17 mouse cellular contexts compared by ENCODE assay signal in the genomic region with DNA sequence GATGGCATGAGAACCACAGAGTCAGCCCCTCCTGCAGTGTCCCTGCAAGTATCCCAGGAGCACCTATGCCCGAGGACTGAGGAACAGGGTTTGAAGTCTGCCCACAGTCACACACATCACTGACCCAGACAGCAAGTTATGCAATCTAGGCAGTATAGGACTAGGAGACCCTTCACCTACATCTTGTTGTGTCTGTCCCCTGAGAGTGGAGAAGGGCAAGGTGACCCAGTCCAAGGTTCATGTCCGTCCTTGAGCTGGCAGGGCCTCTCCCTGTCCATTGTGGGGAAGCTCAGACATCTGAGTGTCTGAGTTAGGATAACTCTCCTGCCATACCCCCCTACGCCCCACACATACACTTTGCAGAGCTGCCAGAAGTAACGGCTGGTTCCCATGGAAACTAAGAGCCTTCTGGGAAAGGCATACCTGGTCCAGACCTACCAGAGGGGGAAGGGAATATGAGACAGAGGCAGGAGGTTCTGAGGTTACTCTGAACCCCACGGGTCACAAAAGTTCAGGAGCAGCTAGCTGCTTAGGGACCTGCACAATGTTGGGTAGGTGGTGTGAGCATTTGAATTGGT. TPM values are rescaled to one million over a fixed set of nuclear protein-coding genes. Genes with fewer than 3 reads are reported as not detected.
A peak's percentile ranks its signal among the peaks of the same experiment; 100 is the strongest.
DNase-seq lines count a peak whose midpoint lies in the region; ATAC-seq and TF ChIP-seq lines count a peak whose summit lies in the region.
"Had no signal": no experiment of that assay in that cellular context is flagged by ENCODE, and none has a peak within 500 bp of the region (broad histone marks: within the 10 kb centered on the region; RNA-seq: fewer than 3 reads in every experiment).

No protein-coding gene starts in this region.

- DNase-seq in hindbrain, embryonic 11.5 days (ENCODE audit: low spot score): no peak
- no peak for DNase-seq in midbrain, embryonic 10.5 days (ENCODE audit: low spot score)
- peak; percentile 42 for DNase-seq in kidney, postnatal 10 days
- DNase-seq in midbrain, postnatal 0 days (ENCODE audit: low spot score): peak; percentile 26
- no peak for DNase-seq in layer of hippocampus, adult 18-20 months (ENCODE audit: low spot score in 2 of 2)
- DNase-seq: cerebellum, adult 11 months; heart, postnatal 36 days; layer of hippocampus, postnatal 36 days had no signal

- H3K36me3 ChIP-seq in hindbrain, embryonic 13.5 days: peaks cover 41% of the 10 kb centered on the region
- H3K36me3 ChIP-seq in hindbrain, embryonic 11.5 days (ENCODE audit: control insufficient read depth, insufficient read depth, low read length): no peaks in the 10 kb centered on the region
- peaks cover 28% of the 10 kb centered on the region for H3K36me3 ChIP-seq in midbrain, embryonic 15.5 days (replicated peaks)
- H3K36me3 ChIP-seq in midbrain, embryonic 10.5 days: peaks cover 28% of the 10 kb centered on the region
- peaks cover 34% of the 10 kb centered on the region for H3K36me3 ChIP-seq in midbrain, postnatal 0 days (ENCODE audit: insufficient read depth, low read length)

- WGBS in hindbrain, embryonic 13.5 days: 64% methylated on average over 5 of the region's 5 CpGs
- 74% methylated on average over 5 of the region's 5 CpGs for WGBS in hindbrain, embryonic 11.5 days
- 58% methylated on average over 5 of the region's 5 CpGs for WGBS in midbrain, embryonic 15.5 days
- WGBS in midbrain, embryonic 10.5 days: 66% methylated on average over 5 of the region's 5 CpGs
- 57% methylated on average over 5 of the region's 5 CpGs for WGBS in midbrain, postnatal 0 days

- H3K27me3 ChIP-seq in hindbrain, embryonic 13.5 days: 0 out of 2 replicates have a peak, but pooled peaks cover 11% of the 10 kb centered on the region
- no peaks in the 10 kb centered on the region for H3K27me3 ChIP-seq in hindbrain, embryonic 11.5 days (ENCODE audit: control insufficient read depth, insufficient read depth, low read length)
- H3K27me3 ChIP-seq in midbrain, embryonic 15.5 days (replicated peaks): no peaks in the 10 kb centered on the region
- no peaks in the 10 kb centered on the region for H3K27me3 ChIP-seq in midbrain, embryonic 10.5 days (ENCODE audit: low read depth, poor library complexity, severe bottlenecking)
- H3K27me3 ChIP-seq in midbrain, postnatal 0 days (ENCODE audit: insufficient read depth, low read length): no peaks in the 10 kb centered on the region
- H3K27me3 ChIP-seq: embryonic facial prominence, embryonic 15.5 days; Patski had no signal

- H3K4me3 ChIP-seq in hindbrain, embryonic 13.5 days: no peak overlapping the region
- no peak overlapping the region for H3K4me3 ChIP-seq in hindbrain, embryonic 11.5 days (ENCODE audit: low read depth, low read length)
- H3K4me3 ChIP-seq in midbrain, embryonic 15.5 days: no peak overlapping the region
- H3K4me3 ChIP-seq in midbrain, embryonic 10.5 days: no peak overlapping the region
- H3K4me3 ChIP-seq in midbrain, postnatal 0 days (ENCODE audit: low read depth, low read length): no peak overlapping the region
- H3K4me3 ChIP-seq: embryonic facial prominence, embryonic 15.5 days; limb, embryonic 12.5 days; myocyte had no signal

- no peak for ATAC-seq in hindbrain, embryonic 13.5 days (ENCODE audit: low FRiP score)
- ATAC-seq in hindbrain, embryonic 11.5 days (ENCODE audit: low FRiP score): no peak
- peak; percentile 44; the same call in 1 of the 2 replicates for ATAC-seq in midbrain, embryonic 15.5 days (replicated peaks)
- ATAC-seq in midbrain, postnatal 0 days (ENCODE audit: low FRiP score): no peak
- ATAC-seq: intestine, embryonic 16.5 days; Patski had no signal

- H3K4me2 ChIP-seq in hindbrain, embryonic 13.5 days: no peak overlapping the region
- no peak overlapping the region for H3K4me2 ChIP-seq in hindbrain, embryonic 11.5 days (replicated peaks; ENCODE audit: low read depth, low read length)
- no peak overlapping the region for H3K4me2 ChIP-seq in midbrain, embryonic 15.5 days
- no peak overlapping the region for H3K4me2 ChIP-seq in midbrain, postnatal 0 days (ENCODE audit: low read depth, low read length, poor library complexity, severe bottlenecking)
- H3K4me2 ChIP-seq: embryonic facial prominence, embryonic 15.5 days; limb, embryonic 12.5 days had no signal

- TF ChIP-seq CTCF in midbrain, postnatal 0 days (IDR thresholded peaks at IDR 0.05): no peak

- no peaks in the 10 kb centered on the region for H3K9me3 ChIP-seq in hindbrain, embryonic 13.5 days
- H3K9me3 ChIP-seq in hindbrain, embryonic 11.5 days (ENCODE audit: control insufficient read depth, low read length): no peaks in the 10 kb centered on the region
- no peaks in the 10 kb centered on the region for H3K9me3 ChIP-seq in midbrain, embryonic 15.5 days
- no peaks in the 10 kb centered on the region for H3K9me3 ChIP-seq in midbrain, embryonic 10.5 days (replicated peaks)
- H3K9me3 ChIP-seq in midbrain, postnatal 0 days (ENCODE audit: low read length): no peaks in the 10 kb centered on the region
- H3K9me3 ChIP-seq: embryonic facial prominence, embryonic 15.5 days; limb, embryonic 12.5 days had no signal

- H3K4me1 ChIP-seq in hindbrain, embryonic 13.5 days (replicated peaks): peaks cover 7% of the 10 kb centered on the region
- H3K4me1 ChIP-seq in hindbrain, embryonic 11.5 days (replicated peaks; ENCODE audit: control insufficient read depth, insufficient read depth, low read length): no peaks in the 10 kb centered on the region
- H3K4me1 ChIP-seq in midbrain, embryonic 15.5 days: no peaks in the 10 kb centered on the region
- H3K4me1 ChIP-seq in midbrain, embryonic 10.5 days: no peaks in the 10 kb centered on the region
- H3K4me1 ChIP-seq in midbrain, postnatal 0 days (ENCODE audit: insufficient read depth, low read length): no peaks in the 10 kb centered on the region; the same call in 1 of the 2 replicates
- H3K4me1 ChIP-seq: embryonic facial prominence, embryonic 15.5 days had no signal

- H3K27ac ChIP-seq in hindbrain, embryonic 13.5 days: no peak overlapping the region
- no peak overlapping the region for H3K27ac ChIP-seq in hindbrain, embryonic 11.5 days (ENCODE audit: low read depth, low read length)
- no peak overlapping the region for H3K27ac ChIP-seq in midbrain, embryonic 15.5 days
- no peak overlapping the region for H3K27ac ChIP-seq in midbrain, embryonic 10.5 days (replicated peaks)
- no peak overlapping the region for H3K27ac ChIP-seq in midbrain, postnatal 0 days (ENCODE audit: low read depth, low read length)
- H3K27ac ChIP-seq: embryonic facial prominence, embryonic 15.5 days; limb, embryonic 12.5 days; macrophage; stomach, postnatal 0 days had no signal

- H3K9ac ChIP-seq in hindbrain, embryonic 13.5 days: peak overlapping the region; percentile 13; the same call in 1 of the 2 replicates
- H3K9ac ChIP-seq in hindbrain, embryonic 11.5 days (ENCODE audit: low read depth, low read length): no peak overlapping the region
- H3K9ac ChIP-seq in midbrain, embryonic 15.5 days: no peak overlapping the region
- H3K9ac ChIP-seq in midbrain, postnatal 0 days (replicated peaks; ENCODE audit: low read length, poor library complexity, severe bottlenecking): 0 out of 2 replicates have a peak overlapping the region, but pooled peaks have one; percentile 13
- H3K9ac ChIP-seq: embryonic facial prominence, embryonic 15.5 days; limb, embryonic 12.5 days had no signal

RNA-seq across cellular contexts. Expression of a gene that starts 7.1 kb away (rescaled TPM):
- 5.3 and 5.4 TPM in 2 replicates for polyA plus RNA-seq in hindbrain, embryonic 13.5 days (2015; fragmentation: Nextera tagmentation; extraction: Ambion mirVana)
- 1.5 and 2.0 TPM in 2 replicates for polyA plus RNA-seq in hindbrain, embryonic 11.5 days (2014; fragmentation: Nextera tagmentation; extraction: Ambion mirVana)
- polyA plus RNA-seq in midbrain, embryonic 15.5 days (2015; fragmentation: Nextera tagmentation; extraction: Ambion mirVana): 8.7 and 10.9 TPM in 2 replicates
- polyA plus RNA-seq in midbrain, embryonic 10.5 days (2016; fragmentation: Nextera tagmentation; extraction: Ambion mirVana): 2.2 and 2.7 TPM in 2 replicates
- 15.1 and 18.0 TPM in 2 replicates for total RNA-seq in midbrain, postnatal 0 days (2014; rRNA removed)
- polyA plus RNA-seq in midbrain, postnatal 0 days (2015; fragmentation: Nextera tagmentation; extraction: Ambion mirVana): 9.2 and 9.3 TPM in 2 replicates
- total RNA-seq in layer of hippocampus, adult 18-20 months (2021): 10 to 100 TPM; 39.3 to 41.8 TPM

RNA-seq across cellular contexts. Expression of a gene that starts 14.8 kb away (rescaled TPM):
- polyA plus RNA-seq in hindbrain, embryonic 13.5 days (2015; fragmentation: Nextera tagmentation; extraction: Ambion mirVana): 72.1 and 81.8 TPM in 2 replicates
- polyA plus RNA-seq in hindbrain, embryonic 11.5 days (2014; fragmentation: Nextera tagmentation; extraction: Ambion mirVana): 46.5 and 46.8 TPM in 2 replicates
- 102 and 109 TPM in 2 replicates for polyA plus RNA-seq in midbrain, embryonic 15.5 days (2015; fragmentation: Nextera tagmentation; extraction: Ambion mirVana)
- 57.6 and 62.4 TPM in 2 replicates for polyA plus RNA-seq in midbrain, embryonic 10.5 days (2016; fragmentation: Nextera tagmentation; extraction: Ambion mirVana)
- 139 and 150 TPM in 2 replicates for total RNA-seq in midbrain, postnatal 0 days (2014; rRNA removed)
- 71.7 and 75.7 TPM in 2 replicates for polyA plus RNA-seq in midbrain, postnatal 0 days (2015; fragmentation: Nextera tagmentation; extraction: Ambion mirVana)
- 100 to 1,000 TPM; 112 to 123 TPM for total RNA-seq in layer of hippocampus, adult 18-20 months (2021)

RNA-seq across cellular contexts. Expression of a gene that starts 15.1 kb away (rescaled TPM):
- 79.1 and 89.7 TPM in 2 replicates for polyA plus RNA-seq in hindbrain, embryonic 13.5 days (2015; fragmentation: Nextera tagmentation; extraction: Ambion mirVana)
- polyA plus RNA-seq in hindbrain, embryonic 11.5 days (2014; fragmentation: Nextera tagmentation; extraction: Ambion mirVana): 34.0 and 37.5 TPM in 2 replicates
- 117 and 118 TPM in 2 replicates for polyA plus RNA-seq in midbrain, embryonic 15.5 days (2015; fragmentation: Nextera tagmentation; extraction: Ambion mirVana)
- polyA plus RNA-seq in midbrain, embryonic 10.5 days (2016; fragmentation: Nextera tagmentation; extraction: Ambion mirVana): 35.7 and 38.8 TPM in 2 replicates
- total RNA-seq in midbrain, postnatal 0 days (2014; rRNA removed): 112 and 119 TPM in 2 replicates
- 116 and 121 TPM in 2 replicates for polyA plus RNA-seq in midbrain, postnatal 0 days (2015; fragmentation: Nextera tagmentation; extraction: Ambion mirVana)
- total RNA-seq in layer of hippocampus, adult 18-20 months (2021): 10 to 100 TPM; 41.2 to 41.4 TPM

RNA-seq across cellular contexts. Expression of a gene that starts 47.0 kb away (rescaled TPM):
- 44.3 and 52.3 TPM in 2 replicates for polyA plus RNA-seq in hindbrain, embryonic 13.5 days (2015; fragmentation: Nextera tagmentation; extraction: Ambion mirVana)
- polyA plus RNA-seq in hindbrain, embryonic 11.5 days (2014; fragmentation: Nextera tagmentation; extraction: Ambion mirVana): 22.3 and 24.3 TPM in 2 replicates
- 60.9 and 62.0 TPM in 2 replicates for polyA plus RNA-seq in midbrain, embryonic 15.5 days (2015; fragmentation: Nextera tagmentation; extraction: Ambion mirVana)
- polyA plus RNA-seq in midbrain, embryonic 10.5 days (2016; fragmentation: Nextera tagmentation; extraction: Ambion mirVana): 66.1 and 73.4 TPM in 2 replicates
- total RNA-seq in midbrain, postnatal 0 days (2014; rRNA removed): 52.4 and 64.8 TPM in 2 replicates
- 49.5 and 51.6 TPM in 2 replicates for polyA plus RNA-seq in midbrain, postnatal 0 days (2015; fragmentation: Nextera tagmentation; extraction: Ambion mirVana)
- 10 to 100 TPM; 49.9 to 50.3 TPM for total RNA-seq in layer of hippocampus, adult 18-20 months (2021)

Comparison
In these comparisons a context has a peak if more than half of its experiments do, and no peak if none do; other contexts are left out.
1. H3K9ac ChIP-seq: peak in hindbrain, embryonic 13.5 days (single experiment) and midbrain, postnatal 0 days (single experiment); none in hindbrain, embryonic 11.5 days (single experiment) and midbrain, embryonic 15.5 days (single experiment).
2. DNase-seq: peak in kidney, postnatal 10 days (single experiment) and midbrain, postnatal 0 days (single experiment); none in hindbrain, embryonic 11.5 days (single experiment), midbrain, embryonic 10.5 days (single experiment) and layer of hippocampus, adult 18-20 months (0 of 2).